Mouse (Mus musculus) lung, embryonic 16.5 days (tissue): ENCODE data around the gene Cmss1. TPM values are rescaled to one million over a fixed set of nuclear protein-coding genes. Genes with fewer than 3 reads are reported as not detected.

Experiments used
- ATAC-seq: fragments of 200-750 bp; cut with Nextera tagmentation; 2 replicates; pipeline ENCODE4 v1.8.0; 2017; ENCODE audit warnings: low read depth, mild to moderate bottlenecking, moderate library complexity
- H3K27ac ChIP-seq: fragments of 300-500 bp; sonication (generic); 2 replicates; pipeline ENCODE4 v1.5.1; 2014; ENCODE audit warnings: mild to moderate bottlenecking, control low read depth, low read length
- H3K27me3 ChIP-seq: fragments of 300-500 bp; sonication (generic); 2 replicates; pipeline ENCODE4 v1.6.1; 2014; ENCODE audit warnings: low read depth, low read length, mixed read lengths; ENCODE audit not compliant: control insufficient read depth, insufficient read depth
- H3K36me3 ChIP-seq: fragments of 300-500 bp; sonication (generic); 2 replicates; pipeline ENCODE4 v1.6.1; 2014; ENCODE audit warnings: low read length; ENCODE audit not compliant: control insufficient read depth, insufficient read depth
- H3K4me1 ChIP-seq: fragments of 300-500 bp; sonication (generic); replicated peaks from 2 replicates; pipeline ENCODE4 v1.6.1; 2014; ENCODE audit warnings: low read length, mixed read lengths; ENCODE audit not compliant: control insufficient read depth, insufficient read depth
- H3K4me2 ChIP-seq: fragments of 300-500 bp; sonication (generic); 2 replicates; pipeline ENCODE4 v1.6.1; 2014; ENCODE audit warnings: low read depth, low read length, control low read depth
- H3K4me3 ChIP-seq: fragments of 300-500 bp; sonication (generic); 2 replicates; pipeline ENCODE4 v1.5.1; 2014; ENCODE audit warnings: mild to moderate bottlenecking, low read length, control low read depth
- H3K9ac ChIP-seq: fragments of 300-500 bp; sonication (generic); 2 replicates; pipeline ENCODE4 v1.6.1; 2014; ENCODE audit warnings: low read length, control low read depth
- H3K9me3 ChIP-seq: fragments of 300-500 bp; sonication (generic); 2 replicates; pipeline ENCODE4 v1.6.1; 2016; ENCODE audit warnings: low read length; ENCODE audit not compliant: control insufficient read depth
- WGBS: fragments of 180-500 bp; shearing (Covaris S2); extraction: QIAGEN DNeasy Blood & Tissue Kit; methylation state at CpG from one replicate; pipeline ENCODE4 v1.1.7; 2014; 5-methylcytosine and 5-hydroxymethylcytosine counted together
- polyA plus RNA-seq: library from polyadenylated mRNA; unstranded; fragments of >200 nt; fragmentation: Nextera tagmentation; extraction: Ambion mirVana; gene quantifications from 2 replicates; pipeline ENCODE4 v1.2.1, GENCODE M21; 2015

Gene Cmss1
- polyA plus RNA-seq, 1 experiment from 2014 or later = 48.5 TPM

- H3K9me3 ChIP-seq = no peaks in the 10 kb centered on the region
- H3K4me1 ChIP-seq = no peaks in the 10 kb centered on the region
- WGBS = 77% methylated on average over 31 of the region's 31 CpGs
- no peaks in the 10 kb centered on the region for H3K36me3 ChIP-seq
- no peak overlapping the region for H3K4me2 ChIP-seq
- no peak overlapping the region for H3K9ac ChIP-seq
- no peak overlapping the region for H3K27ac ChIP-seq
- peak; percentile 56; the same call in 1 of the 2 replicates for ATAC-seq
- no peak overlapping the region for H3K4me3 ChIP-seq
- H3K27me3 ChIP-seq = no peaks in the 10 kb centered on the region
These were observed 326.1 kb downstream of the Cmss1 start for GRCm38 (mm10) chr16:57280221-57281217.

- WGBS = 79% methylated on average over 10 of the region's 12 CpGs
- H3K4me2 ChIP-seq = no peak overlapping the region
- no peak overlapping the region for H3K9ac ChIP-seq
- H3K27ac ChIP-seq = no peak overlapping the region
- no peak overlapping the region for H3K4me3 ChIP-seq
- H3K4me1 ChIP-seq = no peaks in the 10 kb centered on the region
- H3K27me3 ChIP-seq = no peaks in the 10 kb centered on the region
- no peak for ATAC-seq
- no peaks in the 10 kb centered on the region for H3K36me3 ChIP-seq
- no peaks in the 10 kb centered on the region for H3K9me3 ChIP-seq
These were observed 327.6 kb downstream of the Cmss1 start for GRCm38 (mm10) chr16:57278976-57279626.

GRCm38 (mm10) chr16:57269751-57270150 is 336.9 kb downstream of the Cmss1 start:
- Histone ChIP-seq H3K27me3 (no peaks in the 10 kb centered on the region), H3K4me2 (no peak overlapping the region), H3K9me3 (no peaks in the 10 kb centered on the region; the same call in 1 of the 2 replicates), H3K4me1 (no peaks in the 10 kb centered on the region), H3K27ac (no peak overlapping the region), H3K36me3 (no peaks in the 10 kb centered on the region), H3K9ac (no peak overlapping the region), H3K4me3 (no peak overlapping the region)
- ATAC-seq = no peak
- WGBS = 90% methylated on average over 13 of the region's 13 CpGs

- Histone ChIP-seq H3K9ac (no peak overlapping the region), H3K4me3 (no peak overlapping the region), H3K9me3 (no peaks in the 10 kb centered on the region; the same call in 1 of the 2 replicates), H3K27ac (no peak overlapping the region), H3K4me1 (no peaks in the 10 kb centered on the region), H3K36me3 (no peaks in the 10 kb centered on the region), H3K4me2 (no peak overlapping the region), H3K27me3 (no peaks in the 10 kb centered on the region)
- ATAC-seq = no peak
- 78% methylated on average over 14 of the region's 14 CpGs for WGBS
These were observed 338.4 kb downstream of the Cmss1 start for GRCm38 (mm10) chr16:57268058-57268841.

DNA sequence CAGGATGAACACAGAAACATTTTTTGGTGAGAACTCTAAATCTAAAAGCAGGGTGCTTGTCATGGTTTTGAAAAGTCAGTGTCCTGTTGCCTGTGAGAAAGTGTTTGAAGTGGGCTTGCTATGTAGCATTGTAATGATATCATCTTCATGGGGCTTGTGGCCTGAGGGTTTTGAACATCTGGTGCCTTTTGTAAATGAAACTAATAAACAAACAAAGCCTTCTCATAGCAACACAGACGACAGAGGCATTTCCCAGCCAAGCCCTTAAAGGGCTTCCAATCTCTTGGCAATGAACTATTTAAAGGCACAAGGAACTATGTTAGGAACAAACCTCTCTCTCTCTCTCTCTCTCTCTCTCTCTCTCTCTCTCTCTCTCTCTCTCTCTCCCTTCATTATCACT is 339.6 kb downstream of the Cmss1 start:
- WGBS = 5% methylated on average over 1 of the region's 1 CpGs
- Histone ChIP-seq H3K4me2 (no peak overlapping the region), H3K4me3 (no peak overlapping the region), H3K4me1 (no peaks in the 10 kb centered on the region), H3K27ac (peak overlapping the region; percentile 43), H3K27me3 (no peaks in the 10 kb centered on the region), H3K36me3 (no peaks in the 10 kb centered on the region), H3K9me3 (no peaks in the 10 kb centered on the region; the same call in 1 of the 2 replicates), H3K9ac (no peak overlapping the region)
- peak; percentile 73 for ATAC-seq

GRCm38 (mm10) chr16:57260152-57260551 is 346.5 kb downstream of the Cmss1 start:
- no peaks in the 10 kb centered on the region for H3K27me3 ChIP-seq
- no peaks in the 10 kb centered on the region for H3K36me3 ChIP-seq
- 77% methylated on average over 10 of the region's 10 CpGs for WGBS
- H3K9ac ChIP-seq = no peak overlapping the region
- ATAC-seq = no peak
- no peaks in the 10 kb centered on the region for H3K4me1 ChIP-seq
- H3K9me3 ChIP-seq = no peaks in the 10 kb centered on the region; the same call in 1 of the 2 replicates
- H3K27ac ChIP-seq = no peak overlapping the region
- H3K4me3 ChIP-seq = no peak overlapping the region
- H3K4me2 ChIP-seq = no peak overlapping the region

GRCm38 (mm10) chr16:57259356-57260083 is 347.1 kb downstream of the Cmss1 start:
- no peak for ATAC-seq
- Histone ChIP-seq H3K27ac (no peak overlapping the region), H3K4me1 (no peaks in the 10 kb centered on the region), H3K27me3 (no peaks in the 10 kb centered on the region), H3K9ac (no peak overlapping the region), H3K36me3 (no peaks in the 10 kb centered on the region), H3K9me3 (no peaks in the 10 kb centered on the region; the same call in 1 of the 2 replicates), H3K4me3 (no peak overlapping the region), H3K4me2 (no peak overlapping the region)
- 79% methylated on average over 13 of the region's 13 CpGs for WGBS
